Mouse (Mus musculus) testis, adult 2 months (tissue): ENCODE results near the gene Tgfbi.

Experiments
- CTCF ChIP-seq: fragments of 200-500 bp; IDR thresholded peaks from 2 replicates; pipeline ENCODE4 v1.5.1; 2012; ENCODE audit warnings: low read depth, mild to moderate bottlenecking, inconsistent platforms, low read length, moderate library complexity; ENCODE audit not compliant: control insufficient read depth, insufficient read depth, insufficient replicate concordance
- POLR2A ChIP-seq: fragments of 200-500 bp; IDR thresholded peaks from 2 replicates; pipeline ENCODE4 v1.6.1; 2012; ENCODE audit warnings: low read depth, mild to moderate bottlenecking, inconsistent platforms, low read length, moderate library complexity; ENCODE audit not compliant: control insufficient read depth

DNA sequence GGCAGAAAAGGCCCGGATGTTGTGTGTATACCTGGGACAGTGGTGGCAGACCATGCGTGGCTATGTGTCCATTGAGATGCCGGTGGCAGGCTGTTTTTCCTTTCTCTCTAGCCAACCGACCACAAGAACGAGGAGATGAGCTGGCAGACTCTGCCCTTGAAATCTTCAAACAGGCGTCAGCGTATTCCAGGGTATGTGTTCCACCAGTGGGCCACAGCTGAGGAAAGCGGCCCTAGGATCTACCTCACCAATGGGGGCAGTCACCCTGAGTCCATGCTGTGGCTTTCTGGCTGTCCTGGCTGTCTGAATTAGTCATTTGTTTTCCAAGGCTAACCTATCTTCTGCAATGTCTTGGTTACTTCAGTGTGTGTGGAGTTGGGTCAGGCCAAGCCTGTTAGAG lies 27.7 kb downstream of the Tgfbi start:
- no peak for TF ChIP-seq POLR2A
- no peak for TF ChIP-seq CTCF
